Mouse (Mus musculus) right cerebral cortex, postnatal 36 days (tissue): ENCODE data around the gene Slc39a11.

Source experiments
- DNase-seq, 2 experiments: peaks; one replicate each; pipeline ENCODE4 v3.0.0; 2022; ENCODE audit warnings: low spot score in 2 of 2, mixed read lengths in 1 of 2

The Slc39a11 gene

GRCm38 (mm10) chr11:113411798-113412197 is 238.1 kb downstream of the Slc39a11 start:
- DNase-seq = no peak

GRCm38 (mm10) chr11:113409121-113409520 is 240.8 kb downstream of the Slc39a11 start:
- DNase-seq = no peak

GRCm38 (mm10) chr11:113407474-113407873 is 242.4 kb downstream of the Slc39a11 start:
- DNase-seq = no peak

GRCm38 (mm10) chr11:113400868-113401267 is 249.0 kb downstream of the Slc39a11 start:
- no peak for DNase-seq

GRCm38 (mm10) chr11:113399601-113400000 is 250.3 kb downstream of the Slc39a11 start:
- no peak for DNase-seq

- DNase-seq = no peak
These were observed 252.5 kb downstream of the Slc39a11 start for GRCm38 (mm10) chr11:113397394-113397793.

GRCm38 (mm10) chr11:113393366-113394150 is 256.3 kb downstream of the Slc39a11 start:
- DNase-seq = no peak

GRCm38 (mm10) chr11:113391664-113392063 is 258.2 kb downstream of the Slc39a11 start:
- no peak for DNase-seq

GRCm38 (mm10) chr11:113389637-113390036 is 260.2 kb downstream of the Slc39a11 start:
- DNase-seq = no peak

GRCm38 (mm10) chr11:113382674-113383571 is 267.0 kb downstream of the Slc39a11 start:
- no peak for DNase-seq

- no peak for DNase-seq
These were observed 268.3 kb downstream of the Slc39a11 start for GRCm38 (mm10) chr11:113381550-113381949.

GRCm38 (mm10) chr11:113378867-113379266 is 271.0 kb downstream of the Slc39a11 start:
- no peak for DNase-seq

- DNase-seq = no peak
These were observed 273.8 kb downstream of the Slc39a11 start for GRCm38 (mm10) chr11:113376066-113376465.

- no peak for DNase-seq
These were observed 276.0 kb downstream of the Slc39a11 start for GRCm38 (mm10) chr11:113373926-113374325.

- no peak for DNase-seq
These were observed 276.5 kb downstream of the Slc39a11 start for GRCm38 (mm10) chr11:113373331-113373730.

GRCm38 (mm10) chr11:113368046-113368445 is 281.8 kb downstream of the Slc39a11 start:
- no peak for DNase-seq

- DNase-seq = no peak
These were observed 283.4 kb downstream of the Slc39a11 start for GRCm38 (mm10) chr11:113366257-113367030.

GRCm38 (mm10) chr11:113363739-113364138 is 286.1 kb downstream of the Slc39a11 start:
- DNase-seq = no peak

GRCm38 (mm10) chr11:113362617-113363016 is 287.3 kb downstream of the Slc39a11 start:
- no peak for DNase-seq

- DNase-seq = no peak
These were observed 289.6 kb downstream of the Slc39a11 start for GRCm38 (mm10) chr11:113360049-113360835.

GRCm38 (mm10) chr11:113355932-113356331 is 293.9 kb downstream of the Slc39a11 start:
- no peak for DNase-seq
